Mouse (Mus musculus): ENCODE measurements at regions not wholly inside any gene's neighbourhood (a gene's known extent, or its start where the extent isn't known, plus 50 kb on each side); places are given as distances from the start of the nearest gene placed in this dataset.

GRCm38 (mm10) chr11:44106231-44106630, 205.2 kb upstream of the Adra1b start:
- Histone ChIP-seq H3K9ac (ENCODE audit: low read depth, low read length) (no peak overlapping the region), H3K36me3 (ENCODE audit: insufficient read depth, low read length) (no peaks in the 10 kb centered on the region), H3K9me3 (replicated peaks; ENCODE audit: low read length) (no peaks in the 10 kb centered on the region), H3K27ac (no peak overlapping the region), H3K4me1 (replicated peaks; ENCODE audit: insufficient read depth, low read length) (no peaks in the 10 kb centered on the region), H3K27me3 (ENCODE audit: insufficient read depth, low read length) (no peaks in the 10 kb centered on the region), H3K4me3 (replicated peaks; ENCODE audit: low read depth, low read length) (no peak overlapping the region), H3K4me2 (ENCODE audit: low read length) (no peak overlapping the region)
- TF ChIP-seq CTCF (IDR thresholded peaks at IDR 0.05; ENCODE audit: low read depth): no peak
- no peak for ATAC-seq (replicated peaks; ENCODE audit: low FRiP score, low read depth)
- WGBS: 86% methylated on average over 1 of the region's 1 CpGs
- DNase-seq (ENCODE audit: low spot score): no peak

DNA sequence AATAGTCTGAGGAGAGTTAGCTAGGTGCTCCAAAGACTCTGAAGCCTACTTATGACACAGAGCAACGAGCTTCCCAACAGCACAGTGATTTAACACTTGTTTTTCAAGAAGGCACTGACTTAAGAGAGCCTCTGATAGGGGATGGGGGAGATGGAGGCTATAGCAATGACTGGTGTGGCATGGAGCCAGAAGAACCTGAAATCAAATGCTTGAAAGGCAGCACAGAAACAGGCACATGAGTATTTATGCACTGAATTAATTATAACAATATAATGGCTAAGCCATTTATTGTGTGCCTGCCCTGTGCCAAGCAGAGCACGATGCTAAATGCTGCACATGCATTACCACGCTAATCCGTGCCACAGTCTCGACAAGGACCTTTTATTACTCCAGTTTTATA, 210.5 kb upstream of the Adra1b start:
- H3K36me3 ChIP-seq (ENCODE audit: insufficient read depth, low read length): no peaks in the 10 kb centered on the region
- H3K27me3 ChIP-seq (ENCODE audit: insufficient read depth, low read length): no peaks in the 10 kb centered on the region
- no peaks in the 10 kb centered on the region for H3K4me1 ChIP-seq (replicated peaks; ENCODE audit: insufficient read depth, low read length)
- H3K9me3 ChIP-seq (replicated peaks; ENCODE audit: low read length): no peaks in the 10 kb centered on the region
- TF ChIP-seq CTCF (IDR thresholded peaks at IDR 0.05; ENCODE audit: low read depth): no peak
- no peak overlapping the region for H3K9ac ChIP-seq (ENCODE audit: low read depth, low read length)
- no peak overlapping the region for H3K27ac ChIP-seq
- ATAC-seq (replicated peaks; ENCODE audit: low FRiP score, low read depth) (no peak), DNase-seq (ENCODE audit: low spot score) (no peak)
- WGBS: 37% methylated on average over 5 of the region's 5 CpGs
- no peak overlapping the region for H3K4me3 ChIP-seq (replicated peaks; ENCODE audit: low read depth, low read length)
- no peak overlapping the region for H3K4me2 ChIP-seq (ENCODE audit: low read length)

DNA sequence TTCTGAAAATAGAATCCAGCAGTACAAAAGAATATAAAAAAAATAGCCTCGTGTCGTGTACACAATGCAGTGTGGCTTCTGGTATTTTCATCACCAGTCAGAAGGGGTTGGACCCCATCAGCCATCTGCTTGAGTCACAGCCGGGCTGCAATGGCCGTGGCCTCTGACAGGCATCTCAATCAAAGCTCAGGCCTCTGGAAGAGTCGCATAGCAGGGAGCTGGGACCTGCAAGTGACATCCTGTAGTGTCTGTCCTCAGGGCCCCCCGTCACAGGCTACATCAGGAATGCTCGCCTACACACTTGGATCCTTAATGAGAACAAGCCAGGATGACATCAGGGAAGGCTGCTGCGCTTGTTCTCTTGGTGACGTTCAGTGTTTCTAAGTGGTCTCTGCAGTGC, 226.1 kb upstream of the Adra1b start:
- H3K36me3 ChIP-seq (ENCODE audit: insufficient read depth, low read length): no peaks in the 10 kb centered on the region
- no peak overlapping the region for H3K9ac ChIP-seq (ENCODE audit: low read depth, low read length)
- no peaks in the 10 kb centered on the region for H3K9me3 ChIP-seq (replicated peaks; ENCODE audit: low read length)
- 62% methylated on average over 9 of the region's 9 CpGs for WGBS
- H3K4me3 ChIP-seq (replicated peaks; ENCODE audit: low read depth, low read length): no peak overlapping the region
- no peak overlapping the region for H3K4me2 ChIP-seq (ENCODE audit: low read length)
- H3K27ac ChIP-seq: no peak overlapping the region
- ATAC-seq (replicated peaks; ENCODE audit: low FRiP score, low read depth) (no peak), DNase-seq (ENCODE audit: low spot score) (no peak)
- H3K4me1 ChIP-seq (replicated peaks; ENCODE audit: insufficient read depth, low read length): no peaks in the 10 kb centered on the region
- TF ChIP-seq CTCF (IDR thresholded peaks at IDR 0.05; ENCODE audit: low read depth): no peak
- H3K27me3 ChIP-seq (ENCODE audit: insufficient read depth, low read length): no peaks in the 10 kb centered on the region

GRCm38 (mm10) chr11:44128481-44128880, 227.5 kb upstream of the Adra1b start:
- H3K4me1 ChIP-seq (replicated peaks; ENCODE audit: insufficient read depth, low read length): no peaks in the 10 kb centered on the region
- no peak for TF ChIP-seq CTCF (IDR thresholded peaks at IDR 0.05; ENCODE audit: low read depth)
- H3K36me3 ChIP-seq (ENCODE audit: insufficient read depth, low read length): no peaks in the 10 kb centered on the region
- DNase-seq (ENCODE audit: low spot score): no peak
- no peaks in the 10 kb centered on the region for H3K27me3 ChIP-seq (ENCODE audit: insufficient read depth, low read length)
- no peak overlapping the region for H3K4me3 ChIP-seq (replicated peaks; ENCODE audit: low read depth, low read length)
- no peaks in the 10 kb centered on the region for H3K9me3 ChIP-seq (replicated peaks; ENCODE audit: low read length)
- H3K9ac ChIP-seq (ENCODE audit: low read depth, low read length): no peak overlapping the region
- H3K27ac ChIP-seq: no peak overlapping the region
- no peak overlapping the region for H3K4me2 ChIP-seq (ENCODE audit: low read length)
- no peak for ATAC-seq (replicated peaks; ENCODE audit: low FRiP score, low read depth)
- WGBS: 78% methylated on average over 6 of the region's 6 CpGs

DNA sequence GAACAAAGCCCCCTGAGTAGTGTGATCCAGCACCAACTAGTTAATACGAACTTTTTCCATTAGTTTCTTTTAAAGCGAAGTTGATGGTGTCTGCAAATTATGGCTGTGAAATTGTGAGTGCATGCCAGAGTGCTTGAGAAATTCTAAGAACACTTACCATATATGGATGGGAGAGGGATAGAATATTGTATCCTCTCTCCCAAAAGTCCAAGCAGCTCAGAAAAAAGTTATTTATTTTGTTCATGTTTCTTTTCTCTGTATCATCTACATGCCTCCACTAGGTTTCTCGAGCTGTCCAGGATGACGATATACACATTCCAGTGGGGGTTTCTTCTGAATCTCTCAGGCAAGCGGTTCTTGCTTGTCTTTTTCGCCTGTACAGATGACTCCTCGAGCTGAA, 232.2 kb upstream of the Adra1b start:
- ATAC-seq (replicated peaks; ENCODE audit: low FRiP score, low read depth) (no peak), DNase-seq (ENCODE audit: low spot score) (peak; percentile 13)
- no peak for TF ChIP-seq CTCF (IDR thresholded peaks at IDR 0.05; ENCODE audit: low read depth)
- Histone ChIP-seq H3K9ac (ENCODE audit: low read depth, low read length) (no peak overlapping the region), H3K4me3 (replicated peaks; ENCODE audit: low read depth, low read length) (no peak overlapping the region), H3K9me3 (replicated peaks; ENCODE audit: low read length) (no peaks in the 10 kb centered on the region), H3K4me1 (replicated peaks; ENCODE audit: insufficient read depth, low read length) (no peaks in the 10 kb centered on the region), H3K36me3 (ENCODE audit: insufficient read depth, low read length) (no peaks in the 10 kb centered on the region), H3K27me3 (ENCODE audit: insufficient read depth, low read length) (no peaks in the 10 kb centered on the region), H3K4me2 (ENCODE audit: low read length) (no peak overlapping the region), H3K27ac (no peak overlapping the region)
- 70% methylated on average over 7 of the region's 7 CpGs for WGBS

DNA sequence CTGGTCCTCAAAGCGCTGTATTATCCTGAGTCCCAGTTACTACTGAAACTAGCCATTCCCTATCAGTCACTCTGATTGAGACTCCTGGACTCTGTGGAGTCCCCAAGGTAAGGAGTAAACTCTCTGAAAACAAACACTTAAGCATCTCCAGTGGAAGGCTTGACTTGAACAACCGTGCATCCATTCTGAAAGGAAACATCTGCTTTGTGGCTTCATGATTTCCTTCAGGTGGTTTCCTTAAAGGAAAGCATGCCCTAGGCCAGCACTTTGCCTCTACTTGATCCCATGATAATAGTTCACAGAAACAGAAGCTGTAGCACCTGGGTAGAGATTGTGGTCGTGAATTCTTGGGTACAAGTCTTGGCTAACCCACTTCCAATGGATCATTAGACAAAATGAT, 235.0 kb upstream of the Adra1b start:
- no peak for ATAC-seq (replicated peaks; ENCODE audit: low FRiP score, low read depth)
- Histone ChIP-seq H3K36me3 (ENCODE audit: insufficient read depth, low read length) (no peaks in the 10 kb centered on the region), H3K4me2 (ENCODE audit: low read length) (no peak overlapping the region), H3K4me1 (replicated peaks; ENCODE audit: insufficient read depth, low read length) (no peaks in the 10 kb centered on the region), H3K9ac (ENCODE audit: low read depth, low read length) (no peak overlapping the region), H3K27ac (no peak overlapping the region), H3K4me3 (replicated peaks; ENCODE audit: low read depth, low read length) (no peak overlapping the region), H3K27me3 (ENCODE audit: insufficient read depth, low read length) (no peaks in the 10 kb centered on the region), H3K9me3 (replicated peaks; ENCODE audit: low read length) (no peaks in the 10 kb centered on the region)
- WGBS: 73% methylated on average over 3 of the region's 3 CpGs
- DNase-seq (ENCODE audit: low spot score): no peak
- TF ChIP-seq CTCF (IDR thresholded peaks at IDR 0.05; ENCODE audit: low read depth): no peak

DNA sequence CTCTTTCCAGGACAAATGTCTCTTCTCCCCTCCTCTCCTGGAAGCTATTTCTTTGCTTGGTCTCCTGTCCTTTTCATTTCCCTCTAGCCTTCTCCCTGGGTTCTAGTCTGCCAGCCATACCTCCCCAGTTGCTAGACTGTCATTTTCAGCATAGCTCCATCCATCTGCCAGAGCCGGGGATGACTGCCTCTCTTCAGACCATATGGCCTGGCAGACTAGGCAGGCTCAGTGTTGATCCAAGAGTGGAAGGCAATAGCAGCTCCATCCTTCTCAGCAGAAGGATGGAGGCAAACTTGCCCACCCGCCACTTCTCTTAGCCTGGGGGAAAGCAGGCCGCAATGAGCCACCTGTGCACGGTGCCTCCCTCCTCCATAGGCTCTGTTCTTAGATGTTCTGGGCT, 242.0 kb upstream of the Adra1b start:
- no peak overlapping the region for H3K27ac ChIP-seq
- no peaks in the 10 kb centered on the region for H3K36me3 ChIP-seq (ENCODE audit: insufficient read depth, low read length)
- H3K4me2 ChIP-seq (ENCODE audit: low read length): no peak overlapping the region
- no peaks in the 10 kb centered on the region for H3K9me3 ChIP-seq (replicated peaks; ENCODE audit: low read length)
- no peaks in the 10 kb centered on the region for H3K4me1 ChIP-seq (replicated peaks; ENCODE audit: insufficient read depth, low read length)
- no peaks in the 10 kb centered on the region for H3K27me3 ChIP-seq (ENCODE audit: insufficient read depth, low read length)
- no peak for DNase-seq (ENCODE audit: low spot score)
- H3K4me3 ChIP-seq (replicated peaks; ENCODE audit: low read depth, low read length): no peak overlapping the region
- WGBS: 89% methylated on average over 4 of the region's 4 CpGs
- no peak overlapping the region for H3K9ac ChIP-seq (ENCODE audit: low read depth, low read length)
- no peak for ATAC-seq (replicated peaks; ENCODE audit: low FRiP score, low read depth)
- no peak for TF ChIP-seq CTCF (IDR thresholded peaks at IDR 0.05; ENCODE audit: low read depth)

All from kidney, postnatal 0 days (tissue).